Mouse (Mus musculus): ENCODE measurements around the gene Mfsd6. TPM values are rescaled to one million over a fixed set of nuclear protein-coding genes. Genes with fewer than 3 reads are reported as not detected.
"Not testable (repeated sequence)": the region's sequence is repeated elsewhere in the genome, so short reads cannot be mapped to it uniquely, and the experiment has no call there.

The Mfsd6 gene
- polyA plus RNA-seq, 1 experiment from 2014 or later: 20.9 TPM

DNA sequence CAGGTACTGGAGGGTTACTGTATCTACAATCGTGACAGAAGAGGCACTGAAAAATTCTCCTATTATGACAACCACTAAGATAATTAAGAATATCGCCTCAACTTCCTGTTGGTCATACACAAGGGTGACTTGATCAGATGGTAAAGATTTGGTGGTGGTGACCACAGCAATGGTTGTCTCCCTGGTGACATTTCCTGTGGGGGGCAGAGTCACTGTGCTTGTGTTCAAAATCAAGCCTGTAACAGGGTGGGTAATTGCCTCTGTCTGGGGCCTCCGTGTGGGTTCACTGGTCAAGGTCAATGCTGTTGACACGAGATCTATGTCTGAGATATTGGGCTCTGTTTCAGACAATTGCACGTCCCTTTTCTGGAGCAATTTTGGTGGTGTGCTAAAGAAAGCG is 18.5 kb downstream of the Mfsd6 start:
- in situ Hi-C loops (cut with MboI; ENCODE audit: low pct_unique_long_range_greater_than_20kb): no loop called here
- DNase-seq (ENCODE audit: low read depth, low spot score) (no peak), ATAC-seq (no peak)
- TF ChIP-seq CTCF (IDR thresholded peaks at IDR 0.05): no peak
- H3K27me3 ChIP-seq: no peaks in the 10 kb centered on the region
- POLR2A ChIA-PET: no interaction called here
- CTCF ChIA-PET: no interaction called here

GRCm38 (mm10) chr1:52707030-52707429 is 20.2 kb downstream of the Mfsd6 start:
- TF ChIP-seq CTCF (IDR thresholded peaks at IDR 0.05): no peak
- POLR2A ChIA-PET: no interaction called here
- CTCF ChIA-PET: no interaction called here
- H3K27me3 ChIP-seq: no peaks in the 10 kb centered on the region
- DNase-seq (ENCODE audit: low read depth, low spot score) (no peak), ATAC-seq (no peak)
- in situ Hi-C loops (cut with MboI; ENCODE audit: low pct_unique_long_range_greater_than_20kb): no loop called here

DNA sequence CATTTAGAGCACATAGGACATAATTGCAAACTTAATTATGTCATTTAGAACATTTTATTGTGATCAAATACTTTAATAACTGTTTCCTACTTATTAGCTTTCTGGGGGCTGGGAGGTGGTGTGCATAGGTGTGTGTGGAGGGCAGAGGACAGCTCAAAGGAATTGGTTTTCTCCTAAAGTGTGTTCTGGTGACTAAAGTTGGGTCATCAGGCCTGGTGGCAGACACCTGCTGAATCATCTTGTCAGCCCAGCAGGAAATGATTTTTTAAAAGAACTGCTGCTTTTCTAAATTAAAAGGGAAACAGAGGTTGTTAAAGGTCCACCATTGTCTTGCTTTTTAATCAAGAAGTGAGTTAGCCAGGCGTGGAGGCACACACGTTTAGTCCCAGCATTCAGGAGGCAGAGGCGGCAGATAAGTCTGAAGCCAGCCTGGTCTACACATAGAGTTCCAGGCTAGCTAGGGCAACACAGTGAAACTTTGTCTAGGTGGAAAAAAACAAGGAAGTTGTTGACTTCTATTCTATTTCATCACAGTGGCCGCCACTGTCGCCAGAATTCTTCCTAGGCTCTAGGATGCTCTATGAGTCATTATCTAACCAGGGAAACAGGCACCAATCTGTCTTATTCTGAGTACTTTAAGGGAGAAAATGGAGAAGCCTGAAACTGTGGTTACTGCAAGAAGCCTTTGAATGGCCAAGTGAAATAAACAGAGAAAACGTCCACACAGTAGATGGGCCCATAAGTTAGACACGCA is 24.3 kb downstream of the Mfsd6 start:
- no peaks in the 10 kb centered on the region for H3K27me3 ChIP-seq
- ChIA-PET CTCF (interaction anchor here (1.3 kb wide), 1 partner anchor 8 kb away, joined by 3 read pairs; no protein-coding TSS in a partner anchor), POLR2A (no interaction called here)
- DNase-seq (ENCODE audit: low read depth, low spot score) (no peak), ATAC-seq (peak; percentile 44)
- in situ Hi-C loops (cut with MboI; ENCODE audit: low pct_unique_long_range_greater_than_20kb): no loop called here
- TF ChIP-seq CTCF (IDR thresholded peaks at IDR 0.05): no peak

DNA sequence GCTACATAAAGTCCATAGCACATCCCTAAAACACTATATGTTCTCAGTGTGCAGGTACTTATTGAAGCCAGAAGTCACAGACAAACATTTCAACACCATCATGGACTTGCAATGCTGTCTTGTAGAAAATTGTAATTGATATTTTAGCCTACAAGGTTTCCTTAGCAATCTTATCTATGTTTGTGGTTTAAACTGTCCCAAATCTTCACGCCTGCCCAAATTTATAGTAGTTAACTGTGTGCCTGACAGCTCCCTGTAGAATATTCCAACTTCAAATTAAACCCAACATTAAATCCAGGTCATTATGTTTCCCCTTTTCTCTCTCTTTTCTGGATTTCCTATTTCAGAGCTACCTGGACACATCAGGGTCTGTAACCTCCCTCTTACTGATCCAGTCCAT is 25.3 kb downstream of the Mfsd6 start:
- CTCF ChIA-PET: interaction anchor here (1.0 to 1.3 kb wide), 2 partner anchors 9 to 18 kb away, joined by 3 read pairs; no protein-coding TSS in a partner anchor
- in situ Hi-C loops (cut with MboI; ENCODE audit: low pct_unique_long_range_greater_than_20kb): no loop called here
- no peak for TF ChIP-seq CTCF (IDR thresholded peaks at IDR 0.05)
- ATAC-seq: no peak
- POLR2A ChIA-PET: no interaction called here
- no peak for DNase-seq (ENCODE audit: low read depth, low spot score)
- H3K27me3 ChIP-seq: no peaks in the 10 kb centered on the region

GRCm38 (mm10) chr1:52694456-52694855 is 32.8 kb downstream of the Mfsd6 start:
- POLR2A ChIA-PET; H3K27me3 ChIP-seq; DNase-seq (ENCODE audit: low read depth, low spot score); CTCF ChIA-PET; in situ Hi-C loops (cut with MboI; ENCODE audit: low pct_unique_long_range_greater_than_20kb); ATAC-seq: not testable (repeated sequence)

- ChIA-PET CTCF (interaction anchor here (1.8 kb wide), 1 partner anchor 15 kb away, joined by 4 read pairs; no protein-coding TSS in a partner anchor), POLR2A (interaction anchor here (0.7 kb wide), 1 partner anchor 11 kb away, joined by 3 read pairs; no protein-coding TSS in a partner anchor)
- no peak for TF ChIP-seq CTCF (IDR thresholded peaks at IDR 0.05)
- no peak for ATAC-seq
- no peaks in the 10 kb centered on the region for H3K27me3 ChIP-seq
- no peak for DNase-seq (ENCODE audit: low read depth, low spot score)
- in situ Hi-C loops (cut with MboI; ENCODE audit: low pct_unique_long_range_greater_than_20kb): no loop called here
These were observed 39.6 kb downstream of the Mfsd6 start for GRCm38 (mm10) chr1:52687636-52688035.

DNA sequence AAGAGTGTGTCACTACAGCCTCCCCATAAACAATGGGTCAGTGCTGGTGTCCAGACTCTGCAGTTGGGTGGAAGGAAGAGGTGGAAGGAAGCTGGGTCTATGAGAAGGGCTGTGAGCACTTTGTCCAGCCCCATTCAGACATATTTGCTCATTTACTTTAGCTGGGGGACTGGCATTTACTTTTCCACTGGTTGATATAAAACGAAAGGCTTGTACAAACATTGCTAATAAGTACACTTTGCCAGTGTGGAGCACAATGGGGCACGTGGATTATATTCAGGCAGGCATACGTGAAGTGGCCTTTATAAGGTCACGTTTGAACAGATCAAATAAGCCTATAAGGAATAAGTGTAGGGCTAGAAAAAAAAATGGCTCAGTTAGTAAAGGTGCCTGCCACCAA is 43.7 kb downstream of the Mfsd6 start:
- ChIA-PET CTCF (interaction anchor here (1.3 to 1.8 kb wide), 2 partner anchors 8 to 18 kb away, joined by 3 read pairs; no protein-coding TSS in a partner anchor), POLR2A (no interaction called here)
- in situ Hi-C loops (cut with MboI; ENCODE audit: low pct_unique_long_range_greater_than_20kb): no loop called here
- no peaks in the 10 kb centered on the region for H3K27me3 ChIP-seq
- ATAC-seq (no peak), DNase-seq (ENCODE audit: low read depth, low spot score) (no peak)
- TF ChIP-seq CTCF (IDR thresholded peaks at IDR 0.05): no peak

GRCm38 (mm10) chr1:52676621-52677020 is 50.6 kb downstream of the Mfsd6 start:
- DNase-seq (ENCODE audit: low read depth, low spot score): no peak
- ChIA-PET POLR2A (interaction anchor here (0.6 kb wide), 1 partner anchor 11 kb away, joined by 3 read pairs; no protein-coding TSS in a partner anchor), CTCF (no interaction called here)

GRCm38 (mm10) chr1:52675561-52676551 is 51.4 kb downstream of the Mfsd6 start:
- ATAC-seq (no peak), DNase-seq (ENCODE audit: low read depth, low spot score) (no peak)
- POLR2A ChIA-PET: interaction anchor here (0.6 kb wide), 1 partner anchor 12 kb away, joined by 3 read pairs; no protein-coding TSS in a partner anchor
- no peaks in the 10 kb centered on the region for H3K27me3 ChIP-seq
- in situ Hi-C loops (cut with MboI; ENCODE audit: low pct_unique_long_range_greater_than_20kb): no loop called here
- CTCF ChIA-PET: no interaction called here
- no peak for TF ChIP-seq CTCF (IDR thresholded peaks at IDR 0.05)

More at GRCm38 (mm10) chr1:52676621-52677020, 50.6 kb downstream of the Mfsd6 start:
- H3K27me3 ChIP-seq: no peaks in the 10 kb centered on the region
- no peak for ATAC-seq
- TF ChIP-seq CTCF (IDR thresholded peaks at IDR 0.05): no peak
- in situ Hi-C loops (cut with MboI; ENCODE audit: low pct_unique_long_range_greater_than_20kb): no loop called here

DNA sequence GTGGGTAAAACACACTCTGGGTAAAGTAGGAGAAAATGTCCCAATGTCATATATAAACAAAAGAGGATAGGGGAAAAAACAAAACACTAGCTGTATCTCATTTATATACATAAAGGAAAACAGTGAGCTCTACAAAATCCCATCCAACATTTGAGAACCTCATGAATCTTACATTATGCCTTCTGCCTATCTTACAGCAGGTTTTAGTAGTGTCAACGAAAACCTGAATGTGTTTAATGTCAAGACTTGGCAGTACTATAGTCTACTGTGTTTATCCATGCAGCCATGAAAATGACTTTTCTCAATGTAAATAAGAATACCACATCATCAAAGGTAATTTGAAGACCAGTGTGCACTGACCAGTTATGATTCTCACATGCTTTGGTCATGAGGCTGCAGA is 57.3 kb downstream of the Mfsd6 start:
- in situ Hi-C loops (cut with MboI; ENCODE audit: low pct_unique_long_range_greater_than_20kb): no loop called here
- ATAC-seq (no peak), DNase-seq (ENCODE audit: low read depth, low spot score) (no peak)
- ChIA-PET CTCF (interaction anchor here (1.4 kb wide), 1 partner anchor 13 kb away, joined by 3 read pairs; no protein-coding TSS in a partner anchor), POLR2A (interaction anchor here (0.5 kb wide), 1 partner anchor 82 kb away, joined by 3 read pairs; no protein-coding TSS in a partner anchor)
- no peak for TF ChIP-seq CTCF (IDR thresholded peaks at IDR 0.05)
- no peaks in the 10 kb centered on the region for H3K27me3 ChIP-seq
